Mouse (Mus musculus) cortical plate, adult 2 months (tissue): ENCODE data around the gene St5. TPM values are rescaled to one million over a fixed set of nuclear protein-coding genes. Genes with fewer than 3 reads are reported as not detected.

Source experiments
- H3K27ac ChIP-seq: fragments of 200-500 bp; 2 replicates; pipeline ENCODE4 v1.5.1; 2012; ENCODE audit warnings: low read length, control low read depth, inconsistent platforms; ENCODE audit not compliant: insufficient read depth
- H3K4me1 ChIP-seq: fragments of 200-500 bp; 2 replicates; pipeline ENCODE4 v1.6.1; 2011; ENCODE audit warnings: low read length; ENCODE audit not compliant: control insufficient read depth, insufficient read depth
- H3K4me3 ChIP-seq: fragments of 200-500 bp; 2 replicates; pipeline ENCODE4 v1.5.1; 2011; ENCODE audit warnings: mild to moderate bottlenecking, low read length, control low read depth; ENCODE audit not compliant: insufficient read depth
- CTCF ChIP-seq: fragments of 200-500 bp; IDR thresholded peaks from 2 replicates; pipeline ENCODE4 v1.5.1; 2011; ENCODE audit warnings: mild to moderate bottlenecking, control low read depth, low read length; ENCODE audit not compliant: insufficient read depth; ENCODE audit errors: extremely low read depth
- POLR2A ChIP-seq: fragments of 200-500 bp; IDR thresholded peaks from 2 replicates; pipeline ENCODE4 v1.6.1; 2011; ENCODE audit warnings: mild to moderate bottlenecking, low read length, control low read depth; ENCODE audit not compliant: insufficient read depth; ENCODE audit errors: extremely low read depth
- polyA plus RNA-seq: library from polyadenylated mRNA; depleted of rRNA; stranded (reverse); fragments of >200 nt; gene quantifications from 2 replicates; pipeline ENCODE4 v1.2.3, GENCODE M21; 2012

Gene St5
- polyA plus RNA-seq, 1 experiment: 18.3 TPM

- Histone ChIP-seq H3K4me1 (peaks cover 7% of the 10 kb centered on the region), H3K4me3 (peak overlapping the region; percentile 41), H3K27ac (peak overlapping the region; percentile 13; the same call in 1 of the 2 replicates)
- TF ChIP-seq POLR2A: no peak
- no peak for TF ChIP-seq CTCF
Observed at GRCm38 (mm10) chr7:109616034-109616979, 87.1 kb downstream of the St5 start.

- peak overlapping the region; percentile 41 for H3K4me3 ChIP-seq
- H3K27ac ChIP-seq: 0 out of 2 replicates have a peak overlapping the region, but pooled peaks have one; percentile 62
- TF ChIP-seq CTCF (no peak), POLR2A (no peak)
- H3K4me1 ChIP-seq: peaks cover 7% of the 10 kb centered on the region
Observed at GRCm38 (mm10) chr7:109615601-109616000, 87.8 kb downstream of the St5 start.

- H3K4me1 ChIP-seq: peaks cover 7% of the 10 kb centered on the region
- H3K4me3 ChIP-seq: no peak overlapping the region
- TF ChIP-seq CTCF (no peak), POLR2A (no peak)
- H3K27ac ChIP-seq: 0 out of 2 replicates have a peak overlapping the region, but pooled peaks have one; percentile 47
Observed at GRCm38 (mm10) chr7:109614939-109615338, 88.5 kb downstream of the St5 start.

GRCm38 (mm10) chr7:109613531-109614021, 89.8 kb downstream of the St5 start:
- Histone ChIP-seq H3K27ac (no peak overlapping the region), H3K4me1 (peaks cover 7% of the 10 kb centered on the region)

GRCm38 (mm10) chr7:109613051-109613450, 90.4 kb downstream of the St5 start:
- H3K4me3 ChIP-seq: no peak overlapping the region
- H3K4me1 ChIP-seq: peaks cover 7% of the 10 kb centered on the region
- H3K27ac ChIP-seq: peak overlapping the region; percentile 74; the same call in 1 of the 2 replicates
- TF ChIP-seq POLR2A (no peak), CTCF (no peak)

More at GRCm38 (mm10) chr7:109613531-109614021, 89.8 kb downstream of the St5 start:
- no peak overlapping the region for H3K4me3 ChIP-seq
- TF ChIP-seq CTCF: no peak
- TF ChIP-seq POLR2A: no peak

- peaks cover 7% of the 10 kb centered on the region for H3K4me1 ChIP-seq
- TF ChIP-seq CTCF (no peak), POLR2A (no peak)
- 0 out of 2 replicates have a peak overlapping the region, but pooled peaks have one; percentile 74 for H3K27ac ChIP-seq
- no peak overlapping the region for H3K4me3 ChIP-seq
Observed at GRCm38 (mm10) chr7:109612531-109612930, 90.9 kb downstream of the St5 start.

GRCm38 (mm10) chr7:109610348-109610747, 93.1 kb downstream of the St5 start:
- no peak overlapping the region for H3K27ac ChIP-seq
- TF ChIP-seq CTCF (no peak), POLR2A (no peak)
- no peak overlapping the region for H3K4me3 ChIP-seq
- H3K4me1 ChIP-seq: peaks cover 4% of the 10 kb centered on the region

GRCm38 (mm10) chr7:109609565-109610345, 93.7 kb downstream of the St5 start:
- peaks cover 4% of the 10 kb centered on the region for H3K4me1 ChIP-seq
- no peak overlapping the region for H3K4me3 ChIP-seq
- no peak overlapping the region for H3K27ac ChIP-seq
- TF ChIP-seq POLR2A: no peak

- H3K27ac ChIP-seq: no peak overlapping the region
- H3K4me1 ChIP-seq: peaks cover 4% of the 10 kb centered on the region
- H3K4me3 ChIP-seq: no peak overlapping the region
- TF ChIP-seq CTCF (no peak), POLR2A (no peak)
Observed at GRCm38 (mm10) chr7:109608831-109609230, 94.6 kb downstream of the St5 start.
